Mouse (Mus musculus) small intestine, adult 2 months (tissue): ENCODE results near the gene Clec2l. TPM values are rescaled to one million over a fixed set of nuclear protein-coding genes. Genes with fewer than 3 reads are reported as not detected.

Experiments used
- H3K27ac ChIP-seq: fragments of 200-500 bp; 2 replicates; pipeline ENCODE4 v1.5.1; 2012; ENCODE audit warnings: low read depth, low read length, control low read depth, inconsistent platforms; ENCODE audit not compliant: insufficient read depth
- H3K27me3 ChIP-seq: fragments of 200-500 bp; 2 replicates; pipeline ENCODE4 v1.6.1; 2012; ENCODE audit warnings: mild to moderate bottlenecking, moderate library complexity, low read length, inconsistent platforms; ENCODE audit not compliant: control insufficient read depth, insufficient read depth
- H3K36me3 ChIP-seq: fragments of 200-500 bp; 2 replicates; pipeline ENCODE4 v1.6.1; 2012; ENCODE audit warnings: mild to moderate bottlenecking, low read length, control low read depth, inconsistent platforms; ENCODE audit not compliant: control insufficient read depth, insufficient read depth
- H3K4me1 ChIP-seq: fragments of 200-500 bp; 2 replicates; pipeline ENCODE4 v1.6.1; 2012; ENCODE audit warnings: low read length, inconsistent platforms, mixed read lengths; ENCODE audit not compliant: control insufficient read depth, insufficient read depth, insufficient read length
- H3K4me3 ChIP-seq: fragments of 200-500 bp; 2 replicates; pipeline ENCODE4 v1.5.1; 2012; ENCODE audit warnings: low read depth, mild to moderate bottlenecking, control low read depth, inconsistent platforms, low read length, moderate library complexity
- CTCF ChIP-seq: fragments of 200-500 bp; IDR thresholded peaks from 2 replicates; pipeline ENCODE4 v1.5.1; 2012; ENCODE audit warnings: low read depth, mild to moderate bottlenecking, control low read depth, inconsistent platforms, low read length, moderate library complexity, mixed read lengths; ENCODE audit not compliant: insufficient replicate concordance, insufficient read length; ENCODE audit errors: extremely low read depth
- POLR2A ChIP-seq: fragments of 200-500 bp; IDR thresholded peaks from 2 replicates; pipeline ENCODE4 v1.6.1; 2012; ENCODE audit warnings: low read depth, mild to moderate bottlenecking, control low read depth, inconsistent platforms, low read length, moderate library complexity
- WGBS: fragments of 180-500 bp; shearing (Covaris S2); methylation state at CpG from one replicate; pipeline ENCODE4 v1.1.7; 2018; 5-methylcytosine and 5-hydroxymethylcytosine counted together
- polyA plus RNA-seq: library from polyadenylated mRNA; depleted of rRNA; stranded (reverse); fragments of >200 nt; gene quantifications from 2 replicates; pipeline ENCODE4 v1.2.3, GENCODE M21; 2012

Clec2l gene
- polyA plus RNA-seq, 1 experiment, result 0.53 TPM

DNA sequence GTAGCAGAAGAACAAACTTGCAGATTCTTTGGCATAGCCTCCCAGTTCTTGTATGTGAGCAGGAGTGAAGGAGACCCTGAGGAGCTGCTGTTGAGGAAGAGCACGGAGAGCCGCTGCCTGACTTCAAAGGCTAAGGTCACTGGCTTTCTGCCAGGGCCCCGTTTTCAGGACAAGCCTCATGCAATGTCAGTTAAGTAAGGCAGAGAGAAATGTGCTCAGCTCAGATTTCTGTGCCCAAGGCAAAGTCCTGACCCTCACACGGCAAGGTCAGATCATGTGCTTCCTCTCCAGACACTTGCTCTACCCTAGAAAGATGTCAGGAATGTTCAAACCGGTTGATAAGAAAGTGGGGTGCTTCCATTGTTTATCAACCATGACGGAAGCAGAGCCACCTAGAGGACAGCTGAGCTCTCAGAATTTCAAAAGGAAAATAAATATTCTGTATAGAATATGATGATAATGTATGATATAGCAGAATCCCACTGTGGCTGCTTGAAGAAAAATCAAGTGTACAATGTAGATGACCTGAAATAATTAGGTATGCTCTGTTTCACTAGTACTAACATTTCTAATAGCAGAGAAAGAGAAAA, 40.0 kb downstream of the Clec2l start:
- Histone ChIP-seq H3K36me3 (peaks cover 60% of the 10 kb centered on the region), H3K27ac (no peak overlapping the region), H3K4me3 (no peak overlapping the region), H3K4me1 (peaks cover 3% of the 10 kb centered on the region; the same call in 1 of the 2 replicates), H3K27me3 (no peaks in the 10 kb centered on the region)
- 47% methylated on average over 6 of the region's 6 CpGs for WGBS
- TF ChIP-seq CTCF (no peak), POLR2A (no peak)

DNA sequence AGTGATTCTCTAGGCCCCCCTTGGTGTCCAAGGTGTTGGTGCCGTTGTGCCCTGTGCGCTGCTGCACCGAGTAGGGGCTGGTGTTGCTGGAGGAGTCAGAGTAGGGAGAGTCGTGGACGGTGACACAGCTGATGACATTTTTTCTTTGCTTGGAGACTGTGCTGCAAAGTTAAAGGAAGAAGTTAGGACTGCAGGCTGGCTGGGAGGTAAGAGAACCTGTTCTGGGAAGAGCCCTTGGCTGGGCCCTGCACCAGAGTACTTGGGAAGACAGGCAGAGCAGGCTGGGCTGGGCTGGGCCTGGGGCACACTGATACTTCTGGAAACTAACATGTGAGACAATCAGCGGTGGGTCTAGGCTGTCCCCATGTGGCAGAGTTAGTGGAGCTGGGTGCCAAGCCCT, 40.7 kb downstream of the Clec2l start:
- H3K27ac ChIP-seq, result no peak overlapping the region
- H3K4me1 ChIP-seq, result no peaks in the 10 kb centered on the region
- no peak for TF ChIP-seq CTCF
- no peak for TF ChIP-seq POLR2A
- H3K36me3 ChIP-seq, result peaks cover 57% of the 10 kb centered on the region
- no peak overlapping the region for H3K4me3 ChIP-seq
- WGBS, result 95% methylated on average over 6 of the region's 6 CpGs
- no peaks in the 10 kb centered on the region for H3K27me3 ChIP-seq

- TF ChIP-seq CTCF (no peak), POLR2A (no peak)
- 83% methylated on average over 7 of the region's 7 CpGs for WGBS
- no peaks in the 10 kb centered on the region for H3K27me3 ChIP-seq
- no peak overlapping the region for H3K27ac ChIP-seq
- no peaks in the 10 kb centered on the region for H3K4me1 ChIP-seq
- H3K36me3 ChIP-seq, result peaks cover 52% of the 10 kb centered on the region
- H3K4me3 ChIP-seq, result no peak overlapping the region
Measured at GRCm38 (mm10) chr6:38704264-38704984, 41.6 kb downstream of the Clec2l start.

DNA sequence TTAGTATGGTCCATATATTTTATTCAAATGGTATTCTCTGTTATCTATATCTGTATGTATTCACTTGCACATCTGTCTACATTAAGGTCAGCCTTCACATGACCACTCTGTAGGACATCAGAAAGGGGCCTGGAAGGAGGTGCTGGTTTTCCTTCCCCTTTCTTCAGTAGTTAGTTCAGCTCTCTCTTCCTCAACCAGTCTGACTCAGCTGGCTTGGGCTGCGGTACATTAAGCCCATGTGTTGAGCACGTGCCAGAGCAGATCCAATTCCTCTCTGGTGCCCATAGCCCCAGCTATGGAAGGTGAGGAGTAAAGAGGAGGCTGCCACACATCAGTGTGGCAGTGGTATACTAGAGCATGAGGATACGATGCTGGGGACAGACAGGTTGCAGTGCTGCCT, 47.6 kb downstream of the Clec2l start:
- no peak overlapping the region for H3K4me3 ChIP-seq
- H3K36me3 ChIP-seq, result peaks cover 39% of the 10 kb centered on the region
- H3K4me1 ChIP-seq, result no peaks in the 10 kb centered on the region
- WGBS, result 90% methylated on average over 3 of the region's 3 CpGs
- no peak overlapping the region for H3K27ac ChIP-seq
- H3K27me3 ChIP-seq, result no peaks in the 10 kb centered on the region
- TF ChIP-seq POLR2A (no peak), CTCF (no peak)

DNA sequence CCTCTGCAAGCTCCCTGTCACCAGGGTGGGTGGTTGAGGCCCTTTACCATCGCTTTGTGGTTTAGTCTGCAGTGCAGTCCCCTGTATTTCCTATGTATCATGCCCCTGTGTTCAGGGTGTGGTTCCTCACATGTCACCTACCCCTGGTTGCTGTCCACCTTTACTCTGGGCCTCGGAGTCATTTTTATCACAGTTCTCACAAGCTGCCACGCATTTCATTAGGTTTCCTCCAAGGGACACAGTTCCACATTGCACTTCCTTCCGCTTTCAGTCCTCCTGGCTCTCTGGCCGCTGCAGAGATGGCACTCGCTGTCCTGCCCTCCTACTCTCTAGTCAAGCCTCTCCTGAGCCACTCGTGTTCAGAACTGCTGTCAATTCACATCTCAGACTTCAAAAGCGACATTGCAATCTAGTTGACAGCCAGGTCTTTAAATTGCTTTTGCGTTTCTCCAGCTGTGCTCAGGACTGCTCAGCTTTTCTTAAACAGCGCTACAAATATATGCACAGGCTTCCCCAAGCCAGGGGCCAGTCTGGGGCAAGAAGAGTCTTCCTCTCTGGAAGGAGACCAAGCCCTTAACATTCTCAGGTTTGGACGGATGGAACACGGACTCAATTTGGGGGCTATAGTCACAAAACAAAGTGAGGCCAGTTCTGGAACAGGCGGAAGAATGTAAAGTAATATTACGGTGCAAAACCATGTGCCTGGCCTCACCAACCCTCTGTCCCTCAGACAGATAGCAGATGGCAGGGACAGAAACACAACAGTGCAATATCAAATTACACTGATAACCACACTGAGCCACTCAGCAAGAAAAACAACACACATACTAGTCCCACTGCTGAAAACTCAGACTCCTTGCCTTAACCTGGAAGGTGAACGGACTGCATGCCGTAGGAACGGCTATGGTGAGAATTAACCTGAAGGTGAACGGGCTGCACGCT, 51.4 kb downstream of the Clec2l start:
- WGBS, result 89% methylated on average over 19 of the region's 19 CpGs
- TF ChIP-seq CTCF (no peak), POLR2A (no peak)
- H3K4me3 ChIP-seq, result no peak overlapping the region
- H3K36me3 ChIP-seq, result peaks cover 55% of the 10 kb centered on the region
- H3K27ac ChIP-seq, result no peak overlapping the region
- H3K4me1 ChIP-seq, result no peaks in the 10 kb centered on the region
- no peaks in the 10 kb centered on the region for H3K27me3 ChIP-seq

GRCm38 (mm10) chr6:38715881-38716280, 53.0 kb downstream of the Clec2l start:
- H3K27ac ChIP-seq, result no peak overlapping the region
- H3K4me1 ChIP-seq, result no peaks in the 10 kb centered on the region
- H3K36me3 ChIP-seq, result peaks cover 60% of the 10 kb centered on the region
- TF ChIP-seq POLR2A (no peak), CTCF (no peak)
- H3K27me3 ChIP-seq, result no peaks in the 10 kb centered on the region
- no peak overlapping the region for H3K4me3 ChIP-seq
- 90% methylated on average over 16 of the region's 16 CpGs for WGBS

DNA sequence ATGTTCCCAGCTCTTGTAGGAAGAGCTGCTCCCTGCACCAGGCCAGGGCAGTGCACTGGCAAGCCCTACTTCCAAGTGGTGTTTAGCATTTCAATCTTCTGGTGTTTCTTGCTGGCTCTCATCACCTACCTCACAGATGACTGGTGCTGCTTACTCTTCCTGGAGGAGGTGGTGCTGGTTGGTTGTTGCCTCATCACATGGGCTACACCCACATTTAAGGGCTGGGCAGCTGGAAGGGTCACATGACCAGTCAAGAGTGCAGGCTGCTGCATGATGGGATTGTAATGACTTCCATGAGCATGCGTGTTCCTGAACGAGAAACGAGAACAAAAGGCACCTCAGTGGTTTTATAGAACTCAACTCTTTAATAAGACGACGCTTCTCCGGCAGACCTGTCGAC, 55.8 kb downstream of the Clec2l start:
- Histone ChIP-seq H3K4me1 (no peaks in the 10 kb centered on the region), H3K36me3 (peaks cover 55% of the 10 kb centered on the region), H3K27ac (no peak overlapping the region), H3K27me3 (no peaks in the 10 kb centered on the region), H3K4me3 (no peak overlapping the region)
- WGBS, result 92% methylated on average over 7 of the region's 7 CpGs
- TF ChIP-seq POLR2A (no peak), CTCF (no peak)
